Mouse (Mus musculus) midbrain, embryonic 14.5 days (tissue): ENCODE measurements at regions not wholly inside any gene's neighbourhood (a gene's known extent, or its start where the extent isn't known, plus 50 kb on each side); places are given as distances from the start of the nearest gene placed in this dataset.

Source experiments
- ATAC-seq: fragments of 200-750 bp; cut with Nextera tagmentation; 2 replicates; pipeline ENCODE4 v1.8.0; 2017; ENCODE audit warnings: moderate number of reproducible peaks, moderate library complexity; ENCODE audit not compliant: low FRiP score, low TSS enrichment
- DNase-seq: peaks from one replicate; pipeline ENCODE4 v3.0.0-alpha.2; 2015
- H3K27ac ChIP-seq: fragments of 300-500 bp; sonication (generic); replicated peaks from 2 replicates; pipeline ENCODE4 v1.5.1; 2014; ENCODE audit warnings: mild to moderate bottlenecking, low read depth, low read length, moderate library complexity
- H3K27me3 ChIP-seq: fragments of 300-500 bp; sonication (generic); 2 replicates; pipeline ENCODE4 v1.6.1; 2014; ENCODE audit warnings: low read length, control low read depth, mixed read lengths; ENCODE audit not compliant: control insufficient read depth, insufficient read depth
- H3K36me3 ChIP-seq: fragments of 300-500 bp; sonication (generic); 2 replicates; pipeline ENCODE4 v1.6.1; 2014; ENCODE audit warnings: low read length, control low read depth; ENCODE audit not compliant: control insufficient read depth, insufficient read depth
- H3K4me1 ChIP-seq: fragments of 300-500 bp; sonication (generic); 2 replicates; pipeline ENCODE4 v1.6.1; 2014; ENCODE audit warnings: mild to moderate bottlenecking, antibody characterized with exemption, low read length, control low read depth; ENCODE audit not compliant: control insufficient read depth, insufficient read depth
- H3K4me2 ChIP-seq: fragments of 300-500 bp; sonication (generic); 2 replicates; pipeline ENCODE4 v1.6.1; 2014; ENCODE audit warnings: mild to moderate bottlenecking, low read length, moderate library complexity
- H3K4me3 ChIP-seq: fragments of 300-500 bp; sonication (generic); replicated peaks from 2 replicates; pipeline ENCODE4 v1.5.1; 2014; ENCODE audit warnings: low read depth, low read length
- H3K9ac ChIP-seq: fragments of 300-500 bp; sonication (generic); replicated peaks from 2 replicates; pipeline ENCODE4 v1.6.1; 2014; ENCODE audit warnings: mild to moderate bottlenecking, low read length, moderate library complexity
- H3K9me3 ChIP-seq: fragments of 300-500 bp; sonication (generic); 2 replicates; pipeline ENCODE4 v1.6.1; 2016; ENCODE audit warnings: low read length, control low read depth, mixed read lengths; ENCODE audit not compliant: control insufficient read depth
- WGBS: fragments of 180-500 bp; shearing (Covaris S2); extraction: QIAGEN DNeasy Blood & Tissue Kit; methylation state at CpG from one replicate; pipeline ENCODE4 v1.1.7; 2014; 5-methylcytosine and 5-hydroxymethylcytosine counted together

DNA sequence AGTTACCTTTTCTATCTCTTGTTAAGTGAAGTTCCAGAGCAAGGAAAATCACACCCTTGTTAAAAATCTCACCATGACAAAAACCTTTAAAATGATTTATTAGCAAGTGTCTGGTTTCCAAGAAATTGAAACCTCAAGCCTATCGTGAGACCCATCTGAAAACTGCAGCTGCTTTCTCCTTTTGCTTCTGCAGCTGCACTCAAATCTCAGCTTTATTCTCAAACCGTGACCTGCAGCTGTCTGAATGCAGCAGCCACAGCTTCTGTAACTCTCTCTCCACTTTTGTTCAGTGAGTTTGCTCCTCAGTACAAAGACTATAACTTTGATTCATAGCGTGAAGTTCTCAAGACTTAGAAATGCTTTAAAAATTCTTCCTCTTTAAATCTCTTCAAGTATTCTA lies 713.3 kb upstream of the Pom121l12 start:
- 17% methylated on average over 3 of the region's 3 CpGs for WGBS
- no peak overlapping the region for H3K4me3 ChIP-seq
- H3K9ac ChIP-seq: no peak overlapping the region
- H3K27me3 ChIP-seq: no peaks in the 10 kb centered on the region
- DNase-seq (peak; percentile 35), ATAC-seq (no peak)
- no peak overlapping the region for H3K27ac ChIP-seq
- H3K4me1 ChIP-seq: no peaks in the 10 kb centered on the region
- H3K4me2 ChIP-seq: no peak overlapping the region
- no peaks in the 10 kb centered on the region for H3K36me3 ChIP-seq
- H3K9me3 ChIP-seq: no peaks in the 10 kb centered on the region

DNA sequence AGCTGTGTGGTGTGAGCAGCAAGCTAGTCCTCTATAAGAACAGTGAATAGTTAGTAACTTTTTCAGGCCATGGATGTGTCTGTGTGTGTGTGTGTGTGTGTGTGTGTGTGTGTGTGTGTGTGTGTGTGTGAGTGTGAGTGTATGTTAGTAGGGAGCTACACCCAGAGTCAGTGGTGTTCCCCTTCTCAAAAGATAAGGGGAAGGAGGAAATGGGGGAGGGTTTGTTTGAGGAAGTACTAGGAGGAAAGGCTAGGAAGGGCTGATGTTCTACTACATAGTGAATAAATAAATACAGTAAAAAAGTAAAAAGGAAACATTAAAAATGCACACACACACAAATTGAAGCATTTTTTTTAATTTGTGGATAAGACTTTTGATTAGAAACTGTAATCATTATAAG lies 705.8 kb upstream of the Pom121l12 start:
- Histone ChIP-seq H3K9me3 (no peaks in the 10 kb centered on the region), H3K27me3 (no peaks in the 10 kb centered on the region), H3K4me1 (no peaks in the 10 kb centered on the region), H3K9ac (no peak overlapping the region), H3K36me3 (no peaks in the 10 kb centered on the region), H3K4me2 (no peak overlapping the region), H3K27ac (no peak overlapping the region), H3K4me3 (no peak overlapping the region)
- ATAC-seq (no peak), DNase-seq (no peak)
